Mouse (Mus musculus) layer of hippocampus, adult 11-12 months (tissue): ENCODE results near the gene Esrrg.

Experiments used
- DNase-seq: peaks from one replicate; pipeline ENCODE4 v3.0.0; 2022; ENCODE audit warnings: low spot score

Gene Esrrg

GRCm38 (mm10) chr1:187997584-187998338 is 389.2 kb downstream of the Esrrg start:
- peak; percentile 30 for DNase-seq

GRCm38 (mm10) chr1:187999121-187999520 is 390.5 kb downstream of the Esrrg start:
- no peak for DNase-seq

- DNase-seq = no peak
Measured at GRCm38 (mm10) chr1:188000189-188000588, 391.6 kb downstream of the Esrrg start.

GRCm38 (mm10) chr1:188006820-188007491 is 398.4 kb downstream of the Esrrg start:
- DNase-seq = no peak

GRCm38 (mm10) chr1:188008476-188008875 is 399.9 kb downstream of the Esrrg start:
- DNase-seq = no peak

DNA sequence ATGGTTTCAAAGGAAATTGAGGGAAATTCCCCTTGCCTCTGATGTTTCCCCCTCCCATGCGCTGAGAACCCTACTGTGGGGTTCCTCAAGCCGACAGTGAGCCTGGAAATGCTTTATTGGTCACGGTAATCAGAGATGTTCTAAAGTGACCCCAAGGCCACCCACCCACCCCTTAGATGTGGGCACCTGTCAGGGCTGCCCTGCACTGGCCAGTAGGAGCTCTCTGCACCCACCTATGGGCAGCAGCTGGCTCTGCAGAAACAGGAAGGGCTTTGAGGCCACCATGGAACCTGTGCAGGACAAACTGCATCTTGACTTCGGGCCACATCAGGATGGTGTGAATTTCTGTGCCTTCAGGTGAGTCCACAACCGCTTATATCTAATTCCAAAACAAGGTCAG is 401.3 kb downstream of the Esrrg start:
- no peak for DNase-seq

GRCm38 (mm10) chr1:188010860-188011259 is 402.3 kb downstream of the Esrrg start:
- DNase-seq = no peak

DNA sequence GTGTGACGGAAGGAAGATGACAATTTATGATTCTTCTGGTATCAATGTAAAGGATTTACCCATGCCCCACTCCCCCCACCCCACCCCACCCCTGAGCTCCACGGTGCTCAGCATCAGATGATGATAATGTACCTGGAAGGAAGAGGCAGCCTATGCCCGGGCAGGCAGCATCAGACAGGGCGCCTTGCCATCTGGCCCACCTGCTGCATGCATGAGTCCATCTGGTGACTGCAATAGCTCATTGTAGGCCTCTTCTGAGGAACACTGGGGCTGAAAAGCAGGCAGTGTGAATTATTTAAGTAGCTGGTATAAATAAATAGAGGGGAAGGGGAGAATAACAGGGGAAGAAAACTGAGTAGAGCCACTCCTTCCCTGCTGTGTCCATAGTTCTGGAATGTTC is 405.8 kb downstream of the Esrrg start:
- DNase-seq = peak; percentile 51

GRCm38 (mm10) chr1:188017956-188018862 is 409.6 kb downstream of the Esrrg start:
- peak; percentile 6 for DNase-seq

GRCm38 (mm10) chr1:188029205-188029604 is 420.6 kb downstream of the Esrrg start:
- no peak for DNase-seq

GRCm38 (mm10) chr1:188030116-188030515 is 421.5 kb downstream of the Esrrg start:
- no peak for DNase-seq

DNA sequence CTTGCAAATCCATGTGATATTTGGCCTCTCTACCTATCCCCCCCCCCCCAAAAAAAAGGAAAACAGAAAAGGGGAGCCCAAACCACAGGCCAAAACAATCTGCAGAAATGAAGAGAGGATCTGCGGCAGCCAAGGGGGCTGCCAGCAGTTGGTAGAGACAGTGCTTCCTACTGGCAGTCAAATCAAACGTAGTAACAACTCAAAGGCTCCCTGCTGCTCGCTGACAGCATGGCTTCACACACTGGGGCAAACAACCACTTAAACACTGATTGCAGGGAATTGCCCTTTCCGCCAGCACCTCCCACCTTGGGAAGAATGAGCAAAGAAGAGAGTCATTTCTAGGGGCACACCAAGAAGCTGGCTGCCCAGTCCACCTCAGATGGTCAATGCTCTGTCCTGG is 422.7 kb downstream of the Esrrg start:
- DNase-seq = no peak

DNA sequence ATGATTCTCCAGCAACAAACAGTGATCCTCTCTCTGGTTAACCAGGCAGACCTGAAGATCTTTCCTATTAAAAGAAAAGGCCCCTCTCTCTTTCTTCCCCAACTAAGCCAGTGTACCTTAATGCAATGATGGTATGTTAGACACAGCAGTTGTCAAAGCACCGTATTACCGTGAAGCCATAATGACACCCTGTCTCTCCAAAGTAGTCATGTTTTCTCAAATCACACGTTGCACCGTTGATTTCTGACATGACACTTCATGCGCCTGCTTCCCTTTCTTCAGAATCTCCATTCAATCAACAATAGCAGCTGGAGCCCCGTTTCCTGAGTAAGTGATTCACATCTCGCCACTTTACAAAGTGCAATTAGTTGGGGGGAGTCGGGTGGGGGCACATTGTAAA is 427.4 kb downstream of the Esrrg start:
- DNase-seq = no peak

- no peak for DNase-seq
Measured at GRCm38 (mm10) chr1:188046691-188047121, 438.1 kb downstream of the Esrrg start.

DNA sequence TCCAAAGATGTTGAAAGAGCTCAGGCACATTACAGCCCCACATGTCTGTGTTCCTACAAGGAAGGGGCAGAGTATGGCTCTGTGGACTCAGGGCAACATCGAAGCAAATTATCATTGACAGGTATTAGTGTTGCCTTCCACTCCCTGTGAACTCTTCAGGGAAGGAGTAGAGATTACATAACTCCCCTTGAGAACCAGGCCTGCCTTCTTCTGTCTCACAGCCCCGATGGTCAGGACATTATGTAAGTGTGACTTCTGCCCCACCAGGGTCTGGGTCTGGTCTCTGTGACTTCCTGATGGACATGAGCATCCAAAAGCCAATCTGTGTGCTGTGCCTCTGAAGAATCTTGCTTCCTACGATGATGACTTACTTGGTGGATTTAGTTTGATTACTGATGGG is 438.6 kb downstream of the Esrrg start:
- DNase-seq = no peak

- no peak for DNase-seq
Measured at GRCm38 (mm10) chr1:188055888-188056287, 447.3 kb downstream of the Esrrg start.

GRCm38 (mm10) chr1:188057892-188058291 is 449.3 kb downstream of the Esrrg start:
- DNase-seq = no peak

DNA sequence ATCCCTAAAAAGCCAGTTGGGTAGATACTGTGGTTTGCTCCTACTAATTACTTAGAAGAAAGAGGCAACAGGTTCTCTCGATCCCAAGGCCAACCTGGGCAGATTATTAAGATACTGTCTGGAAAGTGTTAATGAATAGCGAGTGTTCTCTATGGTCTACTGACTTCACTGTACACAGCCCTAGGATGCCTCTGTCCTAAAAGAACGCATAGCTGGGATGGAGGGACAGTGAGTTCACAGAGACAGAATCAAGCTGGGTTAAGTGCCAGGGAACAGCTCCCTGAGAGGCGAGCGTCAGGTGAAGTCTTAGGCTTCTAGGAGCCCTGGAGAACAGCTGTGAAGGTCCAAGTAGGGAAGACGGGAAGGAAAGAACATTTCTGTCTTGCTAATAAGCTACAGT is 450.4 kb downstream of the Esrrg start:
- DNase-seq = no peak

DNA sequence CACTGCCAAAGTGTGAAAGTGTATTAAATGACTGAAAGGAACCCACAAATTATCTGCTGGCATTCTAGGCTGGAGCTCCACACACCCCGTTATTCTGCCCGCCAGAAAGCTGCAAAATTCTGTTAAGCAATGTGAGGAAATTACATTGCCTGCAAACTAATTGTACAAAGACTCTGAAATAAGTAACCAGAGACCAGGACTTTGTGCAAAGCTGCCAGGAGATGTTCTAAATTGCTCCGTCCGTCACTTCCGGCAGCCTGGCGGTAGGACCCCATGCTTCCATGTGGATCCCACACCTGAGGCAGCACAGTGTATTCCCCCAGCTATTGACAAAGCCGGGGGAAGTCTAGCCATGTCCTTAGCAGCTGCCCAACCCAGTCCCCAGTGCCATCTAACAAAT is 451.9 kb downstream of the Esrrg start:
- no peak for DNase-seq

- no peak for DNase-seq
Measured at GRCm38 (mm10) chr1:188068833-188069232, 460.2 kb downstream of the Esrrg start.

DNA sequence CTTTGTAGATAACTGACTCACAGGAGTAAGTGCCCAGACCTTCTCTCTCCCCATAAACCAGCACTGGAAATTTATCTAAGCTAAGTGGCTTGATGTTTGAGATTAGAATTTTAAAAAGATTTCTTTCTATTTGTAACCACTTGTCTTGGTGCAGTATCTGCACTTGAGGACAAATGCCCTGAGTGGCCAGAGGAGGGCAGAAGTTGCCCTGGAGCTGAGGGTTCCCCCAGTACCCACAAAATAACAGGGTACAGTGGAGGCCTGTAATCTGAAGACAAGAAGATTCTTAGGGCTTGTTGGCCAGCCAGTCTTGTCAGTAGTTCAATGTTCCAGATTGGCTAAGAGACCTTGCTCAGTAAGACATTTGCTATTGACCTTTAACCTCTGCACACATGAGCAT is 461.3 kb downstream of the Esrrg start:
- DNase-seq = no peak

- DNase-seq = no peak
Measured at GRCm38 (mm10) chr1:188077561-188078195, 469.1 kb downstream of the Esrrg start.
